Mouse (Mus musculus) adrenal gland, postnatal 0 days (tissue): ENCODE data around the gene Vmn2r101. TPM values are rescaled to one million over a fixed set of nuclear protein-coding genes. Genes with fewer than 3 reads are reported as not detected.

Experiments
- polyA plus RNA-seq: library from polyadenylated mRNA; unstranded; fragments of >200 nt; fragmentation: Nextera tagmentation; extraction: Ambion mirVana; gene quantifications from 2 replicates; pipeline ENCODE4 v1.2.1, GENCODE M21; 2015

Vmn2r101 gene
- polyA plus RNA-seq, result not detected in 2 replicates

DNA sequence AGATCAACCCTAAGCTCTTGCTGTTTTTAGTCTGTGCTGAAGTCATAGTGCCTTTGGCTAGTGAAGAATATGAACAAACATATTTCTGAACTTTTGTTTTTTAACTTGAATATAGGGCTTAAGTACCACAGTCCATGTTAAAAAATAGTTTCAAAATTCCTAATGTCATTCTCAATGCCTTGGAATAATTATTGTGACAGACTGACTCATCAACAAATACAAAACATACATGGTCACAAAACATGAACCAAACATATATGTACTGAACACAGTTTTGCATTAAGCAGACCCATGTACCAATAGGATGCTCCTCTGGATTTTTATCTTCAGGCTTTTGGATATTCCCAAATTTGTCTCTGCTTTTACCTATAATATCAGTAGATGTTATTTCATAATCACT, at the start of gene Vmn2r101:
Vmn2r101 (plus strand) TSS at position 301 of the 400 bp plus-strand sequence.

GRCm38 (mm10) chr17:19660028-19660427, 83.0 kb downstream of the Vmn2r101 start, which contains the start of gene Vmn2r102:
Gene Vmn2r102, plus strand, starts transcription at chr17:19660328.

Other genes starting within 250 kb of the Vmn2r101 start
- not detected in 2 replicates for gene Vmn2r99, start 215.3 kb upstream of the Vmn2r101 start, polyA plus RNA-seq
- gene Vmn2r100, start 72.5 kb upstream of the Vmn2r101 start, polyA plus RNA-seq, result not detected in 2 replicates
- gene Vmn2r102, start 83.1 kb downstream of the Vmn2r101 start, polyA plus RNA-seq, result not detected in 2 replicates
- gene Vmn2r103, start 196.1 kb downstream of the Vmn2r101 start, polyA plus RNA-seq, result not detected in 2 replicates